Mouse (Mus musculus): ENCODE data around the gene Cep295nl.

DNA sequence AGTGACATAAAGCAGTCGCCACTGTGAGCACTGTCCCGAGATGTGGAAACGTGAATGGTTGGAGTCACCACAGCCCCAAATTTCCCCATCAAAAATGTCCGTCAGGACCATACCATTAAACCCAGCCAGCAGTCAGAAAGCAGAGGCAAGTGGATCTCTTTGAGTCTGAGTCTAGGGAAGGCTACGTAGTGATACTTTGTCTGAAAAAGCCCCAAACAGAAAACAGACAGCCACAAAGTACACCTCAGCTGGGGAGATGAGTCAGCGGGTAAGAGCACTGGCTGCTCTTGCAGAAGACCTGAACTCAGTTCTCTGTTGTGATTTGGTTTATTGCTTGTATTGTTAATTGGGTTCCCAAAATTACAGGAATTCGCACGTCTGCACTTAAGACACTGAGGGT, 24.3 kb upstream of the Cep295nl start:
- TF ChIP-seq CTCF (IDR thresholded peaks at IDR 0.05; ENCODE audit: borderline replicate concordance, extremely low read depth, insufficient read depth, insufficient read length) (no peak), POLR2A (IDR thresholded peaks at IDR 0.05; ENCODE audit: borderline replicate concordance, extremely low read depth, insufficient read depth, insufficient read length, poor library complexity, severe bottlenecking) (no peak)

Measured in brain, embryonic 14.5 days (tissue).